Mouse (Mus musculus) limb, embryonic 15.5 days (tissue): ENCODE data around the gene Slc39a2. TPM values are rescaled to one million over a fixed set of nuclear protein-coding genes. Genes with fewer than 3 reads are reported as not detected.
A peak's percentile ranks its signal among the peaks of the same experiment; 100 is the strongest.

ENCODE experiments used
- ATAC-seq: fragments of 200-750 bp; cut with Nextera tagmentation; 2 replicates; pipeline ENCODE4 v1.8.0; 2017; ENCODE audit warnings: low read depth, moderate TSS enrichment; ENCODE audit not compliant: insufficient number of reproducible peaks, low FRiP score, low TSS enrichment
- H3K27ac ChIP-seq: fragments of 300-500 bp; sonication (generic); 2 replicates; pipeline ENCODE4 v1.5.1; 2015; ENCODE audit warnings: moderate library complexity, mild to moderate bottlenecking, inconsistent platforms
- H3K27me3 ChIP-seq: fragments of 300-500 bp; sonication (generic); 2 replicates; pipeline ENCODE4 v1.6.1; 2015; ENCODE audit warnings: inconsistent platforms
- H3K36me3 ChIP-seq: fragments of 300-500 bp; sonication (generic); 2 replicates; pipeline ENCODE4 v1.6.1; 2015; ENCODE audit warnings: inconsistent platforms
- H3K4me1 ChIP-seq: fragments of 300-500 bp; sonication (generic); 2 replicates; pipeline ENCODE4 v1.6.1; 2015; ENCODE audit warnings: inconsistent platforms
- H3K4me2 ChIP-seq: fragments of 300-500 bp; sonication (generic); 2 replicates; pipeline ENCODE4 v1.6.1; 2015; ENCODE audit warnings: mild to moderate bottlenecking, inconsistent platforms
- H3K4me3 ChIP-seq: fragments of 300-500 bp; sonication (generic); 2 replicates; pipeline ENCODE4 v1.5.1; 2015; ENCODE audit warnings: mild to moderate bottlenecking, inconsistent platforms
- H3K9ac ChIP-seq: fragments of 300-500 bp; sonication (generic); 2 replicates; pipeline ENCODE4 v1.6.1; 2015; ENCODE audit warnings: inconsistent platforms
- H3K9me3 ChIP-seq: fragments of 300-500 bp; sonication (generic); 2 replicates; pipeline ENCODE4 v1.6.1; 2016; ENCODE audit warnings: inconsistent platforms
- WGBS: fragments of 180-500 bp; shearing (Covaris S2); methylation state at CpG from one replicate; pipeline ENCODE4 v1.1.7; 2015; 5-methylcytosine and 5-hydroxymethylcytosine counted together
- polyA plus RNA-seq: library from polyadenylated mRNA; unstranded; fragments of >200 nt; fragmentation: Nextera tagmentation; extraction: Ambion mirVana; gene quantifications from 2 replicates; pipeline ENCODE4 v1.2.1, GENCODE M21; 2015

The Slc39a2 gene
- polyA plus RNA-seq, 1 experiment from 2014 or later, result 6.1 TPM

DNA sequence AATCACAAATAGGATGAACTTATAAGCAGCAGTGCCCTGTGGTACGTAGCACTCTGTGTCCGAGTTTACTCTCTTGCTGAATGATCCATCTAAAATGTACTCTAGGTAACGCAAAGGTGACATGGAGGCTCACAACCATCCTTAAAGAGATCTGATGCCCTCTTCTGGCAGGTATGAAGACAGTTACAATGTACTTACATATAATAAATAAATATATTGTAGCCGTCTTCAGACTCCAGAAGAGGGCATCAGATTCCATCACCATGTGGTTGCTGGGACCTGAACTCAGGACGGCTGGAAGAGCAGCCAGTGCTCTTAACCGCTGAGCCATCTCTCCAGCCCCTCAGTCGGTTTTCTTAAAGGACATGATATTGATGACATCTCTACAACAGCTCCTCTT, 12.0 kb downstream of the Slc39a2 start:
- no peak overlapping the region for H3K9ac ChIP-seq
- H3K4me3 ChIP-seq, result no peak overlapping the region
- peaks cover 29% of the 10 kb centered on the region for H3K36me3 ChIP-seq
- H3K9me3 ChIP-seq, result no peaks in the 10 kb centered on the region
- 66% methylated on average over 7 of the region's 7 CpGs for WGBS
- H3K27ac ChIP-seq, result no peak overlapping the region
- H3K27me3 ChIP-seq, result no peaks in the 10 kb centered on the region
- no peak overlapping the region for H3K4me2 ChIP-seq
- H3K4me1 ChIP-seq, result no peaks in the 10 kb centered on the region
- no peak for ATAC-seq

GRCm38 (mm10) chr14:51906102-51906501, 13.4 kb downstream of the Slc39a2 start:
- WGBS, result 93% methylated on average over 11 of the region's 11 CpGs
- Histone ChIP-seq H3K4me3 (no peak overlapping the region), H3K27ac (no peak overlapping the region), H3K4me1 (no peaks in the 10 kb centered on the region), H3K36me3 (peaks cover 29% of the 10 kb centered on the region), H3K4me2 (no peak overlapping the region), H3K9me3 (no peaks in the 10 kb centered on the region), H3K9ac (no peak overlapping the region), H3K27me3 (no peaks in the 10 kb centered on the region)
- ATAC-seq, result no peak

DNA sequence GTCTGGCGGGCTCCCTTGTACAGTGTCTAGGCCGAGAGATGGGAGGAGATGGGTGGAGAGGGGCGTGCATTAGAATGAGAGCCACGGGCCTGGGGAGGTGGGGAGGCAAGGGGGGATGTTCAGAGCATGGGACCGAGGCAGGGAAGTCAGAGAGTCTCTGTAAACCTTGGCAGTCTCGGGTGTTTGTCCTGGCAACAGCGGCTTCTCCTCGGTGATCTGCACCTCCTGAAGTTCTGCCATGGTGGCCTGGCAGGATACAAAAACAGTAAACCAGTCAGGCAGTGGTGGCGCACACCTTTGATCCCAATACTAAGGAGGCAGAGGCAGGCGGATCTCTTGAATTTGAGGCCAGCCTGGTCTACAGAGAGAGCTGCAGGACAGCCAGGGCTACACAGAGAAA, 18.6 kb downstream of the Slc39a2 start:
- ATAC-seq, result no peak
- Histone ChIP-seq H3K27me3 (no peaks in the 10 kb centered on the region), H3K9ac (no peak overlapping the region), H3K4me3 (no peak overlapping the region), H3K4me2 (no peak overlapping the region), H3K4me1 (peaks cover 41% of the 10 kb centered on the region), H3K27ac (no peak overlapping the region), H3K36me3 (peaks cover 13% of the 10 kb centered on the region), H3K9me3 (no peaks in the 10 kb centered on the region)
- WGBS, result 82% methylated on average over 10 of the region's 10 CpGs

GRCm38 (mm10) chr14:51912391-51913061, 19.8 kb downstream of the Slc39a2 start:
- Histone ChIP-seq H3K27ac (peak overlapping the region; percentile 90), H3K9ac (peak overlapping the region; percentile 41), H3K4me1 (peaks cover 41% of the 10 kb centered on the region), H3K9me3 (no peaks in the 10 kb centered on the region), H3K36me3 (peaks cover 5% of the 10 kb centered on the region; the same call in 1 of the 2 replicates), H3K4me3 (peak overlapping the region; percentile 61), H3K4me2 (peak overlapping the region; percentile 98), H3K27me3 (no peaks in the 10 kb centered on the region)
- ATAC-seq, result no peak
- WGBS, result 11% methylated on average over 14 of the region's 14 CpGs

- Histone ChIP-seq H3K9me3 (no peaks in the 10 kb centered on the region), H3K27ac (peak overlapping the region; percentile 90), H3K4me2 (peak overlapping the region; percentile 98), H3K36me3 (0 out of 2 replicates have a peak, but pooled peaks cover 4% of the 10 kb centered on the region), H3K4me3 (peak overlapping the region; percentile 61), H3K4me1 (peaks cover 41% of the 10 kb centered on the region), H3K27me3 (no peaks in the 10 kb centered on the region), H3K9ac (peak overlapping the region; percentile 41)
- under 1% methylated on average over 58 of the region's 58 CpGs for WGBS
- ATAC-seq, result peak; percentile 71
Measured at GRCm38 (mm10) chr14:51913062-51913959, 20.6 kb downstream of the Slc39a2 start.

GRCm38 (mm10) chr14:51913960-51914762, 21.5 kb downstream of the Slc39a2 start, which contains the start of gene Ndrg2:
TSS of gene Ndrg2 (minus strand) at chr14:51914158.
- WGBS, result 4% methylated on average over 20 of the region's 23 CpGs
- peak within 1 kb of the TSS; percentile 90 for H3K27ac ChIP-seq
- peaks cover 41% of the 10 kb centered on the region for H3K4me1 ChIP-seq
- H3K4me2 ChIP-seq, result peak within 1 kb of the TSS; percentile 98
- ATAC-seq, result peak; percentile 77
- H3K9me3 ChIP-seq, result no peaks in the 10 kb centered on the region
- H3K4me3 ChIP-seq, result peak within 1 kb of the TSS; percentile 61
- H3K9ac ChIP-seq, result peak within 1 kb of the TSS; percentile 41
- H3K27me3 ChIP-seq, result no peaks in the 10 kb centered on the region
- no peaks in the 10 kb centered on the region for H3K36me3 ChIP-seq

DNA sequence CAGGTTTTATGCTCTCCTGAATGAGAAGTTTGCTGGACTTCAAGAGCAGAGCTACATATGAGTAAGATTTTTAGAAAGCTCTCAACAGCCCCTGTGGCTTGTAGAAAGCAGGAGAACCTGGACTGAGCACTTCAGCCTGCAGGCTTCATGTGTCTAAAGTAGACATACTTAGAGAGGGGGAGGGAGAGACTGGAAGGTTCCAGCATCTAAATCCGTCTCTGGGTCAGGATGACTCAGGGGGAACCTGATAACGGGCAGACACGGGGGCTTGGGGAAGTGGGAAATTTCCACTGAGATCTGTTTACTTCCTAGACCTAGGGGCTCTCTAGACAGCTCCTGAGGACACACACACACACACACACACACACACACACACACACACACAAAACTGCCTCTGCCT, 22.3 kb downstream of the Slc39a2 start:
- Histone ChIP-seq H3K9me3 (no peaks in the 10 kb centered on the region), H3K4me3 (no peak overlapping the region), H3K36me3 (no peaks in the 10 kb centered on the region), H3K4me2 (peak overlapping the region; percentile 17), H3K27me3 (no peaks in the 10 kb centered on the region), H3K9ac (no peak overlapping the region), H3K27ac (peak overlapping the region; percentile 90), H3K4me1 (peaks cover 41% of the 10 kb centered on the region)
- WGBS, result 9% methylated on average over 3 of the region's 3 CpGs
- no peak for ATAC-seq

- Histone ChIP-seq H3K4me1 (peaks cover 43% of the 10 kb centered on the region), H3K9ac (no peak overlapping the region), H3K4me2 (no peak overlapping the region), H3K36me3 (no peaks in the 10 kb centered on the region), H3K27ac (no peak overlapping the region), H3K4me3 (no peak overlapping the region), H3K27me3 (no peaks in the 10 kb centered on the region), H3K9me3 (no peaks in the 10 kb centered on the region)
- ATAC-seq, result no peak
- 82% methylated on average over 4 of the region's 4 CpGs for WGBS
Measured at GRCm38 (mm10) chr14:51916539-51916938, 23.9 kb downstream of the Slc39a2 start.

- no peak within 1 kb of the TSS for H3K27ac ChIP-seq
- H3K4me1 ChIP-seq, result peaks cover 44% of the 10 kb centered on the region
- 87% methylated on average over 4 of the region's 4 CpGs for WGBS
- ATAC-seq, result no peak
- H3K27me3 ChIP-seq, result no peaks in the 10 kb centered on the region
- no peaks in the 10 kb centered on the region for H3K9me3 ChIP-seq
- H3K4me3 ChIP-seq, result no peak within 1 kb of the TSS
- no peak within 1 kb of the TSS for H3K4me2 ChIP-seq
- no peak within 1 kb of the TSS for H3K9ac ChIP-seq
- no peaks in the 10 kb centered on the region for H3K36me3 ChIP-seq
Measured at GRCm38 (mm10) chr14:51918125-51918524, 25.4 kb downstream of the Slc39a2 start, which contains the start of gene Tppp2. TSS of gene Tppp2 (plus strand) at chr14:51918425.

DNA sequence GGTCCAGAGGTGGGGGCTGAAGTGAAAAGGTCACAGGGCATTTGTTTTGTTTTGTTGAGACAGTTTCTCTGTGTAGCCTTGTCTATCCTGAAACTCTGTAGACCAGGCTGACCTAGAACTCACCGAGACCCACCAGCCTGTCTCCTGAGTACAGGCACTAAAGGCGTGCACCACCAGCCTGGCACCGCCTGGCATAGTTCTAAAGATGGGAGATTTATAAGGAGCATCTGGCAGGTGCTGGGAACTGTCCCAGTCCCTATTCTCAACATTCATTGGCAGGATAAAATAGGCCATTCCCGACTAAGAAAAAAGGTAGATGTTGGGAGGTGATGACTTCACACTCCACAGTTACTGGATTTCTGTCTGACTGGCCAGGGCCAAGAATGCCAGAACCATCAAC, 26.3 kb downstream of the Slc39a2 start:
- Histone ChIP-seq H3K9me3 (no peaks in the 10 kb centered on the region), H3K4me2 (no peak overlapping the region), H3K36me3 (no peaks in the 10 kb centered on the region), H3K27ac (no peak overlapping the region), H3K4me3 (no peak overlapping the region), H3K4me1 (peaks cover 38% of the 10 kb centered on the region), H3K27me3 (no peaks in the 10 kb centered on the region), H3K9ac (no peak overlapping the region)
- WGBS, result 83% methylated on average over 4 of the region's 4 CpGs
- no peak for ATAC-seq

- WGBS, result 55% methylated on average over 16 of the region's 16 CpGs
- no peak overlapping the region for H3K9ac ChIP-seq
- H3K36me3 ChIP-seq, result no peaks in the 10 kb centered on the region
- no peaks in the 10 kb centered on the region for H3K9me3 ChIP-seq
- peaks cover 16% of the 10 kb centered on the region for H3K4me1 ChIP-seq
- H3K4me2 ChIP-seq, result no peak overlapping the region
- H3K27ac ChIP-seq, result peak overlapping the region; percentile 58
- ATAC-seq, result peak; percentile 36; the same call in 1 of the 2 replicates
- H3K27me3 ChIP-seq, result no peaks in the 10 kb centered on the region
- H3K4me3 ChIP-seq, result no peak overlapping the region
Measured at GRCm38 (mm10) chr14:51921759-51922570, 29.3 kb downstream of the Slc39a2 start.
